ENCODE assay signal across 21 mouse cellular contexts in the genomic region with DNA sequence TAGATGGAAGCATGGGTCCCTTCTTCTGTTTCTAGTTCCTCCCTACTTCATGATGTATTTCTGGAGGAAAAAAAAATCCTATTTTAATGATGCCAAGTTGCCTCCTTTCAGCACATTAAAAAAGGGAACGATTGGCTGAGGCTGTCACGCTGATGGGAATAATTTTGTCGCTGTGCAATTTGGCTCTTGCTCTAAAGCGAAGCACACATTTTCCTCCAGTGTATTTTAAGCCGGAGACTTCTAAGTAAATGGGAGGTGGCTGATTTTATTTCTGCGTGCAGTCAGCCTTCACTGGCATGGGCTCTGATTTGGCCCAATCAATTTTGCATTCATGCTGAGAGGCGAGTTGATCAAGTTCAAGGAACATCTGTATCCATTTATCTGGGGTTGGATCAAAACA.
A peak's percentile ranks its signal among the peaks of the same experiment; 100 is the strongest.
DNase-seq lines count a peak whose midpoint lies in the region; ATAC-seq and TF ChIP-seq lines count a peak whose summit lies in the region.
"Had no signal": no experiment of that assay in that cellular context is flagged by ENCODE, and none has a peak within 500 bp of the region (broad histone marks: within the 10 kb centered on the region; RNA-seq: fewer than 3 reads in every experiment).

No protein-coding gene starts in this region.

- no peaks in the 10 kb centered on the region; the same call in 1 of the 2 replicates for H3K4me1 ChIP-seq in forebrain, postnatal 0 days (ENCODE audit: insufficient read depth)
- H3K4me1 ChIP-seq in forebrain, embryonic 13.5 days: peaks cover 4% of the 10 kb centered on the region
- peaks cover 8% of the 10 kb centered on the region; the same call in 1 of the 2 replicates for H3K4me1 ChIP-seq in embryonic facial prominence, embryonic 13.5 days
- H3K4me1 ChIP-seq: heart, embryonic 13.5 days; midbrain, embryonic 13.5 days had no signal

- peak; percentile 75 for ATAC-seq in forebrain, postnatal 0 days
- no peak for ATAC-seq in forebrain, embryonic 13.5 days
- no peak for ATAC-seq in embryonic facial prominence, embryonic 13.5 days (ENCODE audit: insufficient number of reproducible peaks, insufficient read depth, low FRiP score, low TSS enrichment, low read depth)
- ATAC-seq: hindbrain, embryonic 16.5 days; midbrain, embryonic 13.5 days had no signal

- H3K4me3 ChIP-seq in forebrain, postnatal 0 days (ENCODE audit: low read depth, low read length): no peak overlapping the region
- no peak overlapping the region for H3K4me3 ChIP-seq in forebrain, embryonic 13.5 days
- no peak overlapping the region for H3K4me3 ChIP-seq in embryonic facial prominence, embryonic 13.5 days
- H3K4me3 ChIP-seq: gastrocnemius, adult 2 months; heart, embryonic 13.5 days; layer of hippocampus, adult 2 months; midbrain, embryonic 13.5 days had no signal

- no peak overlapping the region for H3K4me2 ChIP-seq in forebrain, postnatal 0 days (ENCODE audit: low read depth)
- no peak overlapping the region for H3K4me2 ChIP-seq in forebrain, embryonic 13.5 days
- H3K4me2 ChIP-seq in embryonic facial prominence, embryonic 13.5 days: no peak overlapping the region
- H3K4me2 ChIP-seq: heart, embryonic 13.5 days; liver, embryonic 11.5 days; lung, embryonic 14.5 days; midbrain, embryonic 13.5 days had no signal

- TF ChIP-seq CTCF in forebrain, postnatal 0 days (IDR thresholded peaks at IDR 0.05; ENCODE audit: low read depth): no peak

- H3K9ac ChIP-seq in forebrain, postnatal 0 days: no peak overlapping the region
- no peak overlapping the region for H3K9ac ChIP-seq in forebrain, embryonic 13.5 days
- H3K9ac ChIP-seq in embryonic facial prominence, embryonic 13.5 days: no peak overlapping the region
- H3K9ac ChIP-seq: heart, embryonic 13.5 days; lung, embryonic 14.5 days; midbrain, embryonic 13.5 days had no signal

- H3K9me3 ChIP-seq in forebrain, postnatal 0 days (ENCODE audit: low read length): no peaks in the 10 kb centered on the region
- H3K9me3 ChIP-seq in forebrain, embryonic 13.5 days (replicated peaks): no peaks in the 10 kb centered on the region
- H3K9me3 ChIP-seq in embryonic facial prominence, embryonic 13.5 days: no peaks in the 10 kb centered on the region
- H3K9me3 ChIP-seq: heart, embryonic 13.5 days; midbrain, embryonic 13.5 days had no signal

- H3K27ac ChIP-seq in forebrain, postnatal 0 days (ENCODE audit: low read depth, low read length): peak overlapping the region; percentile 57; the same call in 1 of the 2 replicates
- no peak overlapping the region for H3K27ac ChIP-seq in forebrain, embryonic 13.5 days
- peak overlapping the region; percentile 16; the same call in 1 of the 2 replicates for H3K27ac ChIP-seq in embryonic facial prominence, embryonic 13.5 days
- H3K27ac ChIP-seq: gastrocnemius, adult 2 months; heart, embryonic 13.5 days; kidney, postnatal 0 days; layer of hippocampus, adult 2 months; midbrain, embryonic 13.5 days had no signal

- no peaks in the 10 kb centered on the region for H3K36me3 ChIP-seq in forebrain, postnatal 0 days (ENCODE audit: insufficient read depth)
- no peaks in the 10 kb centered on the region for H3K36me3 ChIP-seq in forebrain, embryonic 13.5 days (ENCODE audit: poor library complexity, severe bottlenecking)
- H3K36me3 ChIP-seq in embryonic facial prominence, embryonic 13.5 days: no peaks in the 10 kb centered on the region
- H3K36me3 ChIP-seq: heart, embryonic 13.5 days; midbrain, embryonic 13.5 days had no signal

- peak; percentile 70 for DNase-seq in forebrain, postnatal 0 days
- peak; percentile 33 to 55 for DNase-seq in frontal cortex, postnatal 14 days (ENCODE audit: low spot score in 2 of 2)
- peak; percentile 38 to 46 for DNase-seq in right cerebral cortex, postnatal 36 days (ENCODE audit: low spot score in 2 of 2)
- no peak for DNase-seq in ovary, postnatal 14 days (ENCODE audit: low spot score)
- DNase-seq in cerebellum, adult 8-10 months: no peak
- DNase-seq: adrenal gland, adult 8-10 months; B cell, adult 2 months; cerebellum, adult 11 months; gastrocnemius, adult 2 months; heart, postnatal 36 days; kidney, adult 11 months; lung, embryonic 14.5 days; thymus, postnatal 4 days had no signal

- WGBS in forebrain, postnatal 0 days: 42% methylated on average over 7 of the region's 7 CpGs
- WGBS in forebrain, embryonic 13.5 days: 81% methylated on average over 7 of the region's 7 CpGs
- WGBS in embryonic facial prominence, embryonic 13.5 days: 38% methylated on average over 7 of the region's 7 CpGs

- no peaks in the 10 kb centered on the region for H3K27me3 ChIP-seq in forebrain, postnatal 0 days (ENCODE audit: insufficient read depth, low read length)
- H3K27me3 ChIP-seq in forebrain, embryonic 13.5 days: no peaks in the 10 kb centered on the region
- H3K27me3 ChIP-seq in embryonic facial prominence, embryonic 13.5 days: no peaks in the 10 kb centered on the region
- H3K27me3 ChIP-seq: midbrain, embryonic 13.5 days had no signal

Comparison
In these comparisons a context has a peak if more than half of its experiments do, and no peak if none do; other contexts are left out.
1. DNase-seq: peak in forebrain, postnatal 0 days (single experiment), frontal cortex, postnatal 14 days (2 of 2) and right cerebral cortex, postnatal 36 days (2 of 2); none in ovary, postnatal 14 days (single experiment) and cerebellum, adult 8-10 months (single experiment).